Mouse (Mus musculus) 3T3-L1 (cell line): ENCODE data around the gene Olfr90.
"Not testable (repeated sequence)": the region's sequence is repeated elsewhere in the genome, so short reads cannot be mapped to it uniquely, and the experiment has no call there.

Experiments
- DNase-seq: peaks from one replicate; pipeline ENCODE4 v3.0.0-alpha.2; 2015; ENCODE audit warnings: low read depth, low spot score

The Olfr90 gene

DNA sequence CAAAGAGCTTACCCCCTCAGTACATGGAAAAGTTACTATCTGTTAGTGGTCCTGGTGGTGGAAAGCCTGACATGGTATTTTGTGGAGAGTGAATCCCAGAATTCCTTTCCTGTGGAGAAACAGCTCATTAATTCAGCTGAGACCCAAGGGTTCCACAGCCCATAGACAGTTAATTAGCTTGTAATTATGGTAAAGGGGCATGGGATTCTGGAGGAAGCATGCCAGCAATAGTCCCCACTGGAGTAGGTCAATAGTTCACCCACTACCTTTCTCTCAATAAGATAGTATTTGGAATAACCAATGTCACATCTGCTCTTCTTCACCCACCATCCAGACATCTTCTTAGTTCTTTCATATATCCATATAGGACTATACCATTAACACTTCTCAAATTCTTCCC is at the start of gene Olfr90:
Gene Olfr90 (minus strand): TSS at position 101 of the 400 bp plus-strand sequence.
- no peak for DNase-seq

DNA sequence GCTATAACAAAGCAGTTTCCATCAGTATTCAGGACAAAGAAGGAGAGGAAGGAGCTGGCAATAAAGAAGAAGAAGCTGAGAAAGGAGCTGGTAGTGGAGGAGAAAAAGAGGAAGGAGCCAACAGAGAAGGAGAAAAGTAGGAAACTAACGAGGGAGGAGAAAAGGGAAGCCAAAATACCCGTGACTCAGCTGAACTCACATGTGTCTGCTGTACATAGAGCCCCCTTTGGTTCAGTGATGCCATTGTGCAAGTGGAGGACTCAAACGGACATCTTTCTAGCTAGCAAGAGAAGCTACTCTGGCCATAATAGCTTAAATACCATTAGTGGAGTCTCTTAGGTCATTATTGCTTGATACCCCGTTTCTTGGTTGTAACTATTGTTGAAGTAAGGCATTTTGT is 43.1 kb upstream of the Olfr90 start:
- DNase-seq: not testable (repeated sequence)

DNA sequence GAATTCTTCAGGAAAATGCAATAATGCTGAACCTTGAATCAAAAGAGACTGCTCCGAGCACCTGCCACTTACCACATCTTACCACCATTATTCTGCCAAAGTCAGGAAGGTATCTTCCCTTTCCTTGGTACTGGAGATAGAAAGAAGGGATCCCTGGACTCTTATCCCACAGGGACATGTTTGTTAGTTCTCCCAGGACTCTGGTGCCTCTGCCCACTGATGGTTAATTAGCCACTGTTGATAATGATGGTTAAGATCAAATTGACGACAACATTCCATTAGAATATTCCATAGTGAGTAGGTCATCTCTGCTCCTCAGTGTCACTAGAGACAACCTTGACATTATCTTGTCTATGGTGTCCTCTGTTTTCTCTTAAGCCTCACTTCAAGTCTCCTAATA is 31.7 kb upstream of the Olfr90 start, which contains the start of gene Olfr92:
Gene Olfr92 (minus strand): TSS at position 101 of the 400 bp plus-strand sequence.
- DNase-seq: no peak

DNA sequence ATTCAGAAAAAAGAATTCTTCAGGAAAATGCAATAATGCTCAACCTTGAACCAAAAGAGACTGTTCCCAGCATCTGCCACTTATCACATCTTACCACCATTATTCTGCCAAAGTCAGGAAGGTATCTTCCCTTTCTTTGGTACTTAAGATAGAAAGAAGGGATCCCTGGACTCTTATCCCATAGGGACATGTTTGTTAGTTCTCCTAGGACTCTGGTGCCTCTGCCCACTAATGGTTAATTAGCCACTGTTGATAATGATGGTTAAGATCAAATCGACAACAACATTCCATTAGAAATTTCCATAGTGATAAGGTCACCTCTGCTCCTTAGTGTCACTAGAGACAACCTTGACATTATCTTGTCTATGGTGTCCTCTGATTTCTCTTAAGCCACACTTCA is 9.9 kb upstream of the Olfr90 start, which contains the start of gene Olfr91:
Gene Olfr91 (minus strand): TSS at position 101 of the 400 bp plus-strand sequence.
- DNase-seq: no peak

DNA sequence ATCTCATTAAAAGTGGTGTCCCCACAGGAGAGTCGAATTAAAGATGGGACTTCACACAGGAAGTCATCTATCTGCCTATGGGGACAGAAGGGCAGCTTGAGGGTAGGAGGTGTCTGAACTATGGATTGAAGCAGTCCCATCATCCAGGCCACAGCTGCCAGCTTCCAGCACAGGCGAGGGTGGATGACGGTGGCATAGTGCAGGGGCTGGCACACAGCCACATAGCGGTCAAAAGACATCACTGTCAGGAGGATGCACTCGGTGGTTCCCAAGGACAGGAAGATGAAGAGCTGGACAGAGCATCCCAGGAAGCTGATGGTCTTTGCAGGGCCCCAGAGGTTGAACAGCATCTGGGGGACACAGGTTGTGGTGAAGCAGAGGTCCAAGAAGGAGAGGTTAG is 5.0 kb upstream of the Olfr90 start:
- no peak for DNase-seq

DNA sequence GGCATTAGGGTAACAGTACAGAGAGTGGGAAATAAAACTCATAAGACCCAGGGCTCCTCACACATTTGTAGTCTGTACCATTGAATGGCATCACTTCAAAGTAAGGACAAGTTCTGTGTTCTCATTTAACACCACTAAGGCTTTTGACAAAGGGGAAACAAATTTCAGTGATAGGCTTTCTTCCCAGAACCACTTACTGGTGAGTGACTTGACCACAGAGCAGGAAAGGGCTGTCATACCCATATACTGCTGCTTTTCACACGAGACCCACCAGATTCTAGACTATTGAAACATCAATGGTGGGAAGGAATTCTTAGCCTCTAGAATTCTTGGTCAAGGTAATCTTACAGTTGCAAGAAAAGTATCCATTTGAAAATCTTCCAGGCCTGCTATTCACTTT is 3.9 kb upstream of the Olfr90 start:
- DNase-seq: no peak

DNA sequence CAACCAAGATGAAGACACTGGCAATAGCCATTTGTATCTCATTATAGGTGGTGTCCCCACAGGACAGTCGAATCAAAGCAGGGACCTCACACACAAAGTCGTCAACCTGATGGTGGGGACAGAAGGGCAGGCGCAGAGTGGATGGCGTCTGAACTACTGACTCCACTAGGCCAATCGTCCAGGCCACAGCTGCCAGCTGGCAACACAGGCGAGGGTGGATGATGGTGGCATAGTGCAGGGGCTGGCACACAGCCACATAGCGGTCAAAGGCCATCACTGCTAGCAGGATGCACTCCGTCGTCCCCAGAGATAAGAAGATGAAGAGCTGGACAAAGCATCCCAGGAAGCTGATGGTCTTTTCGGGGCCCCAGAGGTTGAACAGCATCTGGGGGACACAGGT is 2.8 kb downstream of the Olfr90 start:
- DNase-seq: no peak

DNA sequence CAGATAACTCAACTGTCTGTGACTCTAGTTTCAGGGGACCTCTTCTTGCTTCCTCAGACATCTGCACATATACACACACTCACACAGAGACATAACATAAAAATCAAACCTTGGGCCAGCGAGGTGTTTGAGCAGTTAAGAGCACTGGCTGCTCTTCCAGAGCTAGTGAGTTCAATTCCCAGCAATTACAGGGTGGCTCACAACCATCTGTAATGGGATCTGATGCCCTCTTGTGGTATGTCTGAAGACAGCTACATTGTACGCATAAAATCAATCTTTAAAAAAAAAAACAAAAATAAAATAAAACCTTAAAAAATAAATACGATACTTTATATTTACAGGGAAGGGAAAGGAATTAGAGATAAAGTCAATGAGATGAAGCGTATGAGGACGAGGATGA is 3.7 kb downstream of the Olfr90 start:
- DNase-seq: peak; percentile 52

DNA sequence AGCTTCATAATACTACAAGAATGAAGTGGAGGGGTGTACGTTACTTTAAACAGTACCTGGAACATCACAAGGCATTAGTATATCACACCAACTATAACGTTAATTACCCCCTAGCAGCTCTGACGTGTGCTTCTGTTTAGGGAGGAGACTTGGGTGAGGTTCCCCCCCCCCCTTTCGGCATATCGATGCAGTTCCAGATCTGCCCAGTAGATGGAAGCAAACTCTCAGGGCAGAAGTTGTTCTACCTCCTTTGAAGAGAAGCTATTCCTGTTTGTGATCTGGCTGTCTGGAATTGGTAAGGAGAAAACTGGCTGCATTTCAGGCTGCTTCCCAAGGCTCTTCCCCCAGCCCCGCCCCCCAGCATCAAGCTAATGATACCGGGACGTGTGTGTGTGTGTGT is 5.0 kb downstream of the Olfr90 start:
- DNase-seq: peak; percentile 89

DNA sequence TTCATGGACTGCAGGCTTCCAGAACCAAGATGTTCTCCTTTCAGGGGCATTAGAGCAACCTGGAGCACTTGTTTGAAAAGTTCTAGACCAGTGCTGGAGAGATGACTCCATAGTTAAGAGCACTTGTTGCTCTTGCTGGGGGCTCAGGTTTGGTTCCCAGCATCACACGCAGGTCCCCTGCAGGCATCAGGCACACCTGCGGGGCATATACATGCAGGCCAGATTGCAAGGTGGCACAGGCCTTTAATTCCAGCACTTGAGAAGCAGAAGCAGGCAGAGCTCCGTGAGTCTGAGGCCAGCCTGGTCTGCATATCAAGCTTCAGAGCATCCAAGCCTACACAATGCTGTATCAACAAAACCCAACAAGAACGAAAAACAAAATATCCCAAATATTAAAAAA is 6.6 kb downstream of the Olfr90 start:
- DNase-seq: no peak

DNA sequence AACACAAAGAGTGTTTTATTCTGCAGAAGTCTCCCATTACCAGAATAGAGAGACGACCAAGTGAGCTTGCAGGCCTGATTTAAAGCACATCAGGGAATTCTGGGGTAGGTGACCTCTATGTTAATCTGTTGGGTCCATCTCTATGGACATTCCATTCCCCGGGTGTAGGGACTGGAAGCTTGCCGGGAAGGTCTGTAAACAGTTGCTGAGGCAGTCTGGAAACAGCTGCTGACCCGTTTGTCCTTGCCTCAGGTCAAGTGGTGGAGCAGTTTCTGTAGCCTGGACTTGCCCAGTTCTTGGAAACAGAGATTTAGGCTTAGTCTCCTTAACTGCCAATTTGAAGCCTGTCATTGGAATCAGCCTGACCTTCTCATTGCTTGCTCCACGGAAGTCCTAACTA is 8.2 kb downstream of the Olfr90 start:
- peak; percentile 25 for DNase-seq

DNA sequence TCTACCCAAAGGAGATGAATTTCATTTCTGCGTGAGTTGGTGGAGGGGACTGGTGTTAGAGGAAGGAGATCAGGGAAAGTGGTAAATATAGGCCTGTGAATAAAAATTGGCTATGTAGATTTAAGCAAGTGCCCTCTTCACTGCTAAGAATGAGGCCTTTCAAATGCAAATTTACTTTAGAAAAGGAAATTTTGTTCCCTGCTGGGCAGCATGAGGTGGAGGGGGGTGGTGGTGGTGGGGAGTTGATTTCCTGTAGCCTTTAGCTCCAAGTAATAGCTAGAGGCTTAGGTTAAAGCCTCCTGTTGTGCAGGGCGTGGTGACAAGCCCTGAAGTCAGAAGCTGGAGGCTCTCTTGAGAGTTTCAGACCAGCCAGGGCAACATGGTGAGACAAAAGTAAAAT is 9.3 kb downstream of the Olfr90 start:
- DNase-seq: no peak

DNA sequence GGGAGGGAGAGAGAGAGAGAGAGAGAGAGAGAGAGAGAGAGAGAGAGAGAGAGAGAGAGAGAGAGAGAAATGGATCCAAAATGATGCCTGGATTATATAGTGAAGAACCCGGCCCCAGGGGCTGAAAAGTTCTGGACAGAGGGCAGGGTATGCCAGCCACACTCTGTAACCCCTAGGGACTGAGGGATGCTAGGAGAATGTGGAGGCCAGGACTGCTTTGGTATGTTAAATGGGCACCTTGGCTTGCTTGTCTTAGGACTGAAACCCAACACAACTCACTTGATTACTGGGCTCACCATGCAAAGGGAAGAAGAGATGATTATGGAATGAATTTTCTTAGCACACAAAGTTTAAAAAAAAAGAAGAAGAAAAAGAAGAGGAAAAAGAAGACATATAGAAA is 10.1 kb downstream of the Olfr90 start:
- peak; percentile 25 for DNase-seq

DNA sequence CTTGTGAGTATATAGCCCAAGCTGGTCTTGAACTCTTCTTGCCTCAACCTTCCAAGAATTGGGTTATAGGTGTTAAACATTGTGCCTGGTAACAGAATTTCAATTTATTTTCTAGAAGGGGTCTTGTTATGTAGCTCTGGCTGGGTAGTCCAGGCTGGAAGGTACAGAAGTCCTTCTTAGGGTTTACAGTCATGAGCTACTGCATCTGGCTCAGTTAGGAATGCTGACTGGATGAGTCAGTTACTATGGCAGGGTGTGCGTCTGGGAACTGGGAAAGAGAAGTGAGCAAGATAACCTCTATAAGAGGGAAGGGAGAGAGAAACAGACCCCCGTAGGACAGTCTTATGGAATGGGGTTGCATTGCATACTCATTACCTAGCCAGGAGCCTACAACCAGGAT is 12.5 kb downstream of the Olfr90 start:
- peak; percentile 52 for DNase-seq

DNA sequence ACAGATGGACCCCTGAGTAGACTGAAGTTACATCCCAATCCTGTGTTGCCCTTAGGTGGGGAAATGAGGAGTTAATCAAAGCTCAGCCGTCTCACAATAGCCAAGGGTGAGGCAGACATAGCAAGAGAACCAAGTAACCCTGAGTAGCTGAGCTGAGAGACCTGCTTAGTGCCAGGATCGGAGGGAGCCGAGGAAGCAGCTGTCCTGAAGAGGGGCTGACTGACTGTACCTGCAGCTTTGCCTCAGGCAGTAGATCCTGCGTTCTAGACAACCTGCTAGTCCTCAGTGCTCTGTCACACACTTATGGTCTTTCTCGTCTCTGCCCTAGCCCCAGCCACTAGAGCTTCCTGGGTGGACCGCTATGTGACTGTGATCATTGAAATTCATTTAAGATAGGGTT is 13.1 kb downstream of the Olfr90 start:
- DNase-seq: no peak

DNA sequence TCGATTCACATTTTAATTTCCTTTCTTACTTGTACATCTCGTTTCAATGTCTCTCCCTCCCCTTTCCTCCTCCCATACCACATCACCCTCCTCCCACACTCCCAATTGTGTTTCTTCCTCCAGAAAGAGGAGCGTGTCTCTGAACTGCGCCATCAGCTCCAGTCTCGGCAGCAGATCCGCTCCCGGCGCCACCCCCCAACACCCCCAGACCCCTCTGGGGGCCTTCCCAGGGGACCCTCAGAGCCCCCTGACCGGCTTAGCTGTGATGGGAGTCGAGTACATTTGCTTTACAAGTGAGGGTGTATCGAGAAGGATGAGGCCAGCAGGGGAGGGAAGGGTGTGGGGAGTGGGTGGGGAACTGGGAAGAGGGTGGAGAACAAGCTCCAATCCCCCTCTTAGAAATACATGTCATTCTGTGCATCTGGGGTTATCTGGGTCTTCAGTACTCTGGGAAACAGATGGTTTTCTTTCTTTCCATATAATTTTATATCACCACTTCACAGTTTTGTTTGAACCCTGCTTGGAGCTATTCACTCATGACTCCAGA is 15.5 kb downstream of the Olfr90 start:
- DNase-seq: no peak

DNA sequence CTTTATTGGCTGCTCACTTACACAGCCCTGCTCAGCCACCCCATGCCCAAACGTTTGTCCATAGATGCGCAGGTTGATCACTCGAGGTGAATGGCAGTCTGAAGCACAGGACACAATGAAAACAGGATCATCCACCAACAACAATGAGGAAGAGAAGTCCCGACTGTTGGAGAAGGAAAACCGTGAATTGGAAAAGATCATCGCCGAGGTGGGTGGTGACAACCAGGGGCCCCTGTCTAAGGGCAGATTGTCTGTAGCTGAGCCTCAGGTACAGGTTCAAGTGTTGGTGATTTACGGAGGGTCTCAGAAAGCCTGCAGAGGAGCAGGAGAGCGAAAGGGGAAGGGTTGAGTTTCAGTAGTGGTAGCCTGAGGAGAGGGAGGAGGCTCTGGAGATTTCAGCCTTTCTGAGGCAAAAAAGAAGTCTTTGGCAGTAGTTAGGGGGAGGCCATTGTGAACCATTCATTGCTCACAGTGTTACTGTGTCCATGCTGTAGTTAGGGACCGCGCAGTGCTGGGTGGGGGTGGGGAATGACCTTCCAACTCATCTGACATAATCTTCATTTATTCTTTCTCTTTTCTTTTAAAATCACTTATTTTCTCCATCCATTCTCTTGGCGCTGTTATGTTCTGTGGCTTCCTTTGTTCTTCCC is 16.1 kb downstream of the Olfr90 start:
- DNase-seq: no peak

DNA sequence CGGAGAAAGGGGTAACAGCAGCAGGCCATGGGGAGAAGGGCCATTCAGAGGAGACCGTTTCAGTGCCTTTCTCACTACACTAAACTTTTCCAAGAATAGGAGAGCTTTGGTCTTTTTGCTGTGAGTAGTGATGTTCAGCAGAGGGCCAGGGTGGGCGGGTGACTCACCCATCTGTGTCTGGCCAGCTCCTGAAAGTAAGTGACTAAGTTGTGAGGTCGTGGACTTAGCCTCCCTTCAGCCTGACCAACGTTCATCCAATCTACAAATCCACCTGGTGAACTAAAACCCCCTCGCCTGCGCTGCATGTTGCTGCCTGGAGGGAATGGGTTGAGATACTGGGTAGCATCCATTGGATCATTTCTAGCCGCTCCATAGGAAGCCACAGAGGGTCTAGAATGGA is 18.2 kb downstream of the Olfr90 start:
- DNase-seq: peak; percentile 76

DNA sequence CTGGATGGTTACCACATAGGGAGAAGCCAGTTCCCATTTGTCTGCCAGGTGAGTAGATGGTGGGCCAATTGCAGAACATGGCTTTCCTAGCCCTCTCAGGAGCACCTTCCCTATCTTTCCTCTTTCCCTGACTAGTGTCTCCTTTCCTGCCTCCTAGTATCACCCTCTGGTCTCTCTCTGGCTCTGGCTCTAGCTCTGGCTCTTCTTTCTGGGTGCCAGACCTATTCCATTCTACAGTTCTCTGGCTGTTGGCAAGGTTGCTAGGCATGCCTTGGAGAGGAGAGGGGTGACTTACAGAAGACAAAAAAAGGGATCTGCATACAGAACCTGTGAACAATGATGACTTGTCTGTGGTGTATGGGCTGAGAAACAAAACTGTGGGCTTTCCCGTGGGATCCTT is 20.4 kb downstream of the Olfr90 start:
- no peak for DNase-seq

DNA sequence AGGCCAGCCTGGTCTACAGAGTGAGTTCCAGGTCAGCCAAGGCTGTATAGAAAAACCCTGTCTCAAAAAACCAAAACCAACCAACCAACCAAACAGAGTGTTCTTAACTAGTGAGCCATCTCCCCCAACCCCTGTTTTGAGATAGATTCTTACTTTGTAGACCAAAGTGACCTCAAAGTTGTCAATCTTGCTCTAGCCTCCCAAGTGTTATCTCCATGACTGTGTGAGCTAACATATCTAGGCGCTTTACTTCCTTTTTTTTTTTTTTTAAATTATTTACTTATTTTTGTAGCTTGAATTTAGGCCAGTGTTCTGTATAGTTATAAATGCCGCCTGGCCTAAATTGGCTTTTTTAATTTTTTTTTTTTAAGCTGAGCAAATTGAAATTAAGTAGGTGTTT is 22.3 kb downstream of the Olfr90 start:
- no peak for DNase-seq

DNA sequence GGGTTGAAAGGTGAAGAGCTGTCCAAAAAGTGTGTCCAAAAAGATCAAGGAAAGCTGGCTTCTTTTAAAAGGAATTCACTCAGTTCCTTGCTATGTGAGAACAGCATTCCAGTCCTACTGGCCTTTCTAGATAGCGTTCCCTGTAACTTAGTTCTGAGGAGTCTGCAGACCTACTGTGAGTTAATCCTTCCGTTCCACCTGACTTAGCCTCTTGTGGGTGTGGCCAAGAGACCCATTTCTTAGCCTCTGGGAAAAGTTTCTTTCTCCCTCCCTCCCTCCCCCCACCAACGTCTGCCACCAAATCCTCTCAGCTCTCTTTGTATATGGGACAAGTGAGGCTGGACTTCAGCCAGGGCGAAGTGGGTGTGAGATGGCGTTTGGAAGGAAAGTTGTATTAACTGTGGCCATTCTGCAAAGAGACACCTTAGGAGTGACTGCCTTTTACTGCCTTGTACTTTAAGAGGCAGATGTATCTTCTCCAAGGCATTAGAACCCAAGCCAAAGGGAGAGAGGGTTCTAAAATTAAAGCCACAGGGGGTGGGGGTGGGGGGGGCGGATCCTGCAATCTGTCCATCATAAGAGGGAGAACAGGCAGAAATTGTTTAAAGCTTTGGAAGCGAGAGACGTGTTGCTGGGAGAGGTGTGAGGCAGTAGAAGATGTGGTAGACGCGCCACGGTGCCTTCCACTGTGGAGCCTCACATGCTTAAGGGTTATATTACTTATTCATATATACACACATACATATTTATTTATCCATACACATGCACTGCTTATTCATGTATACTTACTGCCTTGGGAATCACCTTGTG is 24.4 kb downstream of the Olfr90 start:
- DNase-seq: no peak

DNA sequence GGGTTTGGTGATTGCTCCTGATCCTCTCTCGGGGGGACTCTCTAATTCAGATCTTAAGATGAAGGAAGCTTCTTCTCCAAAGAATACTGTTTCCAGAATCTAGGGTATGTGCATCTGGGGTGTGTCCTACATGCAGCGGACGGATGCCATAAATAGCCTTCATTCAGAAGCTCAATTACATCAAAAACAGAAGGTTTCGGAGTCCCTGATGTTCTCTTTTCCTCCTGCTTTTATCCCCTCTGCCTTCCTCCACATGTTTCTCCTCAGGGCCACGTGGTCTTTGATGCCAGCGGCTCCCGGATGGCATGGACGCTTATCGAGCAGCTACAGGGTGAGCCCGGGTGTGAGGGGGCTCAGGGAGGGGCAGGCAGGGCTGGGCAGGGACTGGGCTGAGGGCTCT is 25.2 kb downstream of the Olfr90 start:
- no peak for DNase-seq

DNA sequence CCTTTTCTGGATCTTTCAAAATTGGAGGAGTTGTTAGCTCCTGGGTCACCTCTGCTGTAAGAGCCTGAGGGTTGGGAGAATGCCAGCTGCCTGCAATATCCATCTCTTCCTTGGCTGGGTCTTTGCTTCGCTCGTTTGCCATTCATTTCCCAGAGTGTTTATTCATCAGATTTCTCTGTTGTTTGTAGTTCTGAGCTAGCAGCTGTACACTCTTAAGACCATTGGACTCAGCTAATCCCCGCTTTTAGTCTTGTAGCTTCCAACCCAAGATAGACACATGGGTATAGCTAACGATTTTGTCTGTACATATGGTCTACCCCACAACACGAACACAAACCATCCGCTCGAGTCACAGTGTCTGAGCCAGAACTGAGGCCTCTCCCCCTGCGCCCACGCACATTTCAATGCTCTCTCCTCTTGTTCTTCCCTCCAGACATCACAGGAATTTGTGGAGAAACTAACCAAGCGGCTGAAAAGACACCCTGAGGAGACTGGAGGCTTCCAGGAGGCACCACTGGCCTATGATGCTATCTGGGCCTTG is 26.1 kb downstream of the Olfr90 start:
- DNase-seq: peak; percentile 32
